Mouse (Mus musculus): ENCODE data around the gene Gm11639.
A peak's percentile ranks its signal among the peaks of the same experiment; 100 is the strongest.
"Not testable (repeated sequence)": the region's sequence is repeated elsewhere in the genome, so short reads cannot be mapped to it uniquely, and the experiment has no call there.

The Gm11639 gene

DNA sequence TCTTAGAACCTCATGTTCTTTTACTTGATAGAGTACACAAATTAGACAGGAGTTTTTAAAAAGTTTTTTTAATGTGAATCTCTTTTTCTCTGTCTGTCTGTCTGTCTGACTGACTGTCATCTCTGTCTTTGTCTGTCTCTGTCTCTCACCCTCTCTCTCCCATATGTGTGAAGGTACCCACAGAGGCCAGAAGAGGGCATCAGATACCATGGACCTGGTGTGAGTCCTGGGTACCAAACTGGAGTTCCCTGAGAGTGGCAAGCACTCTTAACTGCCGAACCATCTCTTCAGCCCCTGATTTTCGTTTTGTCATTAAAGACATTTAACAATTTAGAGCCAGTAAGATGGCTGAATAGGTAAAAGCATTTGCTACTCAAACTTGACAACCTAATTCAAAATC lies 21.6 kb downstream of the Gm11639 start:
- no peak for DNase-seq

DNA sequence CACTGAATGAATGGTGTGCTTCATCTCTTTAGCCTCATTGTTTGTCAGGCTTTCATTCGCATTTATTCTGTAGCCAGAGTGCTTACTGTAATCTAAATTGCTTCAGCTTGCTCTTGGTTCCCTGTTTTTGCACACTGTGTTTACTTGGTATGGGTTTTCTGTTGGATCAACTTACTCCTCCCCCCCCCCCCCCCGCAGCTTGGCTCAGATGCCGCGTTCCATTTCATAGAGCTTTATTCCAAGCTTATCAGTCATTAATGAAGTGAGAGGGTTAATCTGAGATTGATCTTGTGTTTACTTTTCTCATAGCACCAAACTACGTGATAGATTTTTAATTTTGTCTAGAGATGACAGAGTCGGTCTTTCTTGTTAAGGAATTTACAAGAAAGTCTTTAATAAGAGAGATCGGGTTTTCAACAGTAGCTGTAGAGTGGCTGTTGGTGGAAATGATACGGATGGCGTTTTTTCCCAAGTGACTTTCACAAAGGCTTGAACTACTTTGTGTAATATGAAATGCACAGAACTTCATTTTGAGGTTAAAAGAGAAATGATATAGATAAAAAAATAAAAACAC lies 59.6 kb downstream of the Gm11639 start:
- DNase-seq: no peak

DNA sequence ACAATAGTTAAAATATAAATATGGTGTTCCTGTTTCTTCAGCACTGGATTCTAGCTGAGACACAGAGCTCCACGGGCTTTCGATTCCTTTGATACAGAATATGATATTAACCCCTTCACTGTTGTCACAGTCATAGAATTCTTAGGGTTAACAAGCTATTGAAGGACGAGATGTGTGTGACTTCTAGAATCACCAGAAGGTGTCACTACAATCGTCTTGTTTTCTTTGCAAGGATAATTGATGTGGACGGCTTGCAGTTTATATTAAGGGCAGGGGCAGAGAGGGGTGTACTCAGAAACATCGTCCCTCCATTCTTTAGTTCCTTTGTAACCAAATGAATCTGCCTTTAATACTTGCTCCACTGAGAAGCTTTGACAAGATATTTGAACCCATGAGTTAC lies 80.3 kb downstream of the Gm11639 start:
- no peak for DNase-seq

DNA sequence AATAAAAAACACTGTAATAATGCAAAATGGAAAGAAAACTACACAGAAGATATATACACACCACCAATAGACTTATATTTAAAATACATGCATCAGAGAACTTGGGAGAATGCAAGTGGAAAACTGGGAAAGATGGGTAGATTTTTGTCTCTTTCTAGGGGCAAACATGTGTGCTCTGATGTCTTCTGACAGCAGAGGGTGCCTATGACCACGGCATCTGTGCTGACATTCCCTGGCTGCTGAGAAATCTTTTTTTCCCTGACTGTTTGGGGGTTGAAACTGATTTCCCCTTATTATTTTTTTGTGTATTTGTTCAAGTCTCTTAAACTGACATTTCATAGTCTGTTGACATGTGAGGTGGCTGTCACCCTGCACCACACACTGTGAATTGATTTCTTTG lies 81.6 kb downstream of the Gm11639 start:
- DNase-seq: no peak

DNA sequence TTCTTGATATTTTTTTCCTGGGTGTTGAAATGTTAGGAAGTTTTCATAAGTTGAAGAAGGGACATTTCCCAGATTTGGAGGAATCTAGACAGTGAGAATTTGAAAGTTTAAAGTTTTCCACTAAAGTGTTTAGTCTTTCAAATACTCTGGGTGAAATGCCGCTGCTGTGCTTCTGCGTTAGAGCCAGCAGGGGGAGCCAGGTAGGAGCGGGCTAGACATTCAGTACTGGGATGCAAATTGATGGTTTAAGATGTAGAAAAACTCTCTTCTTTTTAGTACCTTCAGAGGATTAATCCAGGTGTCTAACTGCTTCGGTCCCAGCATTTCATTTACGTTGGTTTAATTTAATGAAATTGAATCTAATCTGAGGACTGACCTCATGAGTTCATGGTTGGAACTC lies 82.6 kb downstream of the Gm11639 start:
- peak; percentile 39 for DNase-seq

- DNase-seq: no peak
Measured at GRCm38 (mm10) chr11:104778796-104779195, 93.3 kb downstream of the Gm11639 start.

DNA sequence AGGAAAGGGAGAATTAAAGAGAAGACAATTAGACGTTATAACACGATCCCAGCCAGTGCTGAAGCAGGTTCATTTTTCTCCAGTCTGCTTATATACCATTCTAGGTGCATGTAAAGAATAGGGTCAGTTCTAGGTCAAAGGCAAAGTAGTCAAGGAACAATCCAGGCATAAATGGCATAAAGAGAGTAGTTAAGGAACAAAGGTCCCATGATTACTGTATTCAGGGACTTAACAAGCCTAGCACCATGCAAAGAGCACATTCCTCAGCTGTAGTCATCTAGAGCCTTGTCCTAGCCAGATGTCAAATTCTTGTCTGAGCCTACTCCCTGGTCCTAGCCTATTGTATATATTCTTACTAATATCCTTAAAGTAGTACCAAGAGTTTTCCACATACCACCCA lies 259.2 kb downstream of the Gm11639 start:
- DNase-seq: no peak

DNA sequence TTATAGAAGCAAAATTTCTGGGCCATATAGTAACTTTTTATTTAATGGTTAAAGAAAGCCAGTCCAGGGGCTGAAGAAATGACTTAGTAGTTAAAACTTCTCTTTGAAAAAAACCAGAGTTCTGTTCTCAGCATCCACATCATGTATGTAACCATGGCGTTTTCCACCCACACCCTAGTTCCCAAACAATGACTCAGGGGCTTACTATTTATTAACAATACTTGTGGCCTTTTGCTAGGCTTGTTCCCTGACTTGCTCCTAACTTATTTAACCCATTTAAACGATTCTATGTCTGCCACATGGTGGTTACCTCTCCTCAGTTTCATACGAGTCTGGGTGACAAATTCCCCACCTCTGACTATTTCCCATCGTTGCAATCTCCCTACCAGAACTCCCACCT lies 266.8 kb downstream of the Gm11639 start:
- DNase-seq: no peak

- no peak for DNase-seq
Measured at GRCm38 (mm10) chr11:104967862-104968261, 282.4 kb downstream of the Gm11639 start.

GRCm38 (mm10) chr11:104968388-104968787 lies 282.9 kb downstream of the Gm11639 start:
- no peak for DNase-seq

DNA sequence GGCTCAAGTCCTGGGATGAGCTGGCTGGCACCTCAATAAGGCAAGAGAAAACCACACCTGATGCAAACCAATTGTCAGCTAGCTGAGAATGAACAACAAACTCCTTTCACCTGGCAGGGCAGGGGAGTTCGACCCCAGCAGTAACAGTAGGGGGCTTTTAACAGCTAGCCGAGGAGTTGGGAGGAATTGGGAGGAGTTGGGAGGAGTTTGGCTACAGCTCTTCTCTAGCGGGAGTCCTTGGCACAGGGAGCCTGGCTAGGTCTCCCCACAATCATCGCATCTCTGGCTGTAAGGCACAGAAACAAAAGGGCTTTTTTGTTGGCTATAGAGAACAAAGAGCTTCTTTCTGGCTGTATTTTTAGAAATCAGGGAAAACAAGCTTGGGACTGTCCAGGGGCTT lies 285.8 kb downstream of the Gm11639 start:
- no peak for DNase-seq

DNA sequence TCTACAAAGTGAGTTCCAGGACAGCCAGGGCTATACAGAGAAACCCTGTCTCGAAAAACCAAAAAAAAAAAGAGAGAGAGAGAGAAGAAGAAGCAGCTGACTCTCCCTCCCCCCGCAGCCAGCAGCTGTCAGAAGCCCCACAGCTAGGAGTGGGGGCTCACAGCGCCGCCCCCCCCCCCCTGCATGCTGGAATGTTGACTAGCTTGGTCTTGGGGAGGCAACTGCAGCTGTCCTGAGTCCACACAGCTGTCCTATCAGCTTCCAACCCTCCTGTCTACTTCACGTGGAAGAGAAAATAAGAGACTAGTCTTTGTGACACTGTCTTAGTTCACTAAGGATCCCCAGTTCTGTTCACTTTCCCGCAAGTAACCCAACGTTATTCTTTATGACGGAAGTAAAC lies 287.0 kb downstream of the Gm11639 start:
- DNase-seq: no peak

DNA sequence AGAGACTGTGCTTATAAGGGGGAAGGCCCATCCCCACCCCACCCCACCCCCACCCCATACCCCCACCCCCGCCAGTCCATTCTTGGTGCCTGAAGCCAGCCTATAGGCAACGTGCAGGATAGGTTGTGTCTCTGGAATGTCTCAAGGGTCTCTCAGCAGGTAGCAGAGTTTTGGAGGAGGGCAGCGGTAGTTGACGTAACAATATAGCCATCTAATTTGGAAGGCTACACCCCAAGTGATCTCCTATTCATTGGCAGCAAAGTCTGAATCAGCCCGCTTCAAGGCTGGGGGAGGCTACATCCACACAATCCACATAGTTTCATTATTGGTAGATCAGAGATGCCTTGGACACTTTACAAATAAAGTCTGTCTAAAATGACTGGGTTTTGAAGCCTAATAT lies 292.5 kb downstream of the Gm11639 start:
- no peak for DNase-seq

- no peak for DNase-seq
Measured at GRCm38 (mm10) chr11:104981342-104982055, 296.0 kb downstream of the Gm11639 start.

DNA sequence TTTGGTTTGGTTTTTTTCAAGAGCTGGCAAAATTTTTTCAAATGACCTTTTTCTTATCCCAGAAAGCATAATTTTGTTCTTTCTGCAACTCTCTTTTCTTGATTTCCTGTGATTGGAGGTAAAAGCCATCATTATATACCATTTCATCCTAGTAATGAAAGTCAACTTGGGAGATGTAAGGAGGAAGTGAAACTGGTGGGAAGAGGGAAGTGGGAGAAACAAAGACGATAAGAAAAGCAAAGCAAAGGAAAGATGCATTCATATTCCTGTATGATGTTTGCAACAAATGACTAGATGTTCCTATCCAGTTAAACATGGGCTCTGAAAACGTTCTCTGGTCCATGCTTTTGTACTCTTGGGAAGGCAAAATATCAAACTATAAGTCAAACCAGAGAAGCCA lies 323.7 kb downstream of the Gm11639 start:
- no peak for DNase-seq

- peak; percentile 6 for DNase-seq
Measured at GRCm38 (mm10) chr11:105021071-105021470, 335.6 kb downstream of the Gm11639 start.

- no peak for DNase-seq
Measured at GRCm38 (mm10) chr11:105028744-105029348, 343.3 kb downstream of the Gm11639 start.

- DNase-seq: no peak
Measured at GRCm38 (mm10) chr11:105029525-105029924, 344.0 kb downstream of the Gm11639 start.

DNA sequence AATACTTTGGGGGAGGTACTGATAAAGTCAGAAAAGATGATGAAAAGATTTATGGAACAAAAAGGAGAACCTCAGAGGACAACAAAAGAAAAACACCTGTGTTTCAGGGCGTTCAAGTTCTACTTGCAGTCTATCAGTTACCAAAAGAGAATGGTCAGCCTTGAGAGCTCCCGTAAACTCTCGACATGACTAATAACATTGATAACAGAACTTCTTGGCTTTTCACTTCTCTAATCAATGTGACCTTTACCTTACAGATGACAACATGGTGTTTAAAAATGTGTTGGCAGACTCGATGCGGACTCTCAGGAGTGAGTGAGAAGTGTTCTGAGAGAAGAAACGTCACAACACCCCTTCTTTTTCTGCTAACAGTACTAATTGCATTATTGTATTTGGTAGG lies 344.7 kb downstream of the Gm11639 start:
- DNase-seq: no peak

DNA sequence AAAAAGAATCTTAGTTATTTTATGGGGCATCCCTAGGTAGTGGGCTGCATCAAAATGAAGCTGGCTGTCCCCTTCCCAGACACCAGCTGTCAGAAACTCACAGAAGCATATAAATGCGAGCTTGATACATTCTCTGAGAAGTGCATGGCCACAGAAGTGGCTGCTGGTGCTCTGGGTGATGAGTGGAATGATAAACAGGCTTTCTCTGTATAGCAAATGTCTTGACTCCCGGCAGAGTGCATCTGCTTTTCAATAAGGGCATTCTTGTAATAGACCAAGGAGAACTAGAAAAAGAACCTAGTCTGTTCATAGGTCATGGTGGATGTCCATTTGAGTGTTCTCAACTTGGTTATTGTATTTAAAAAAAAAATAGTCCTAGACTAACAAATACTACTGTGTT lies 345.6 kb downstream of the Gm11639 start:
- no peak for DNase-seq

DNA sequence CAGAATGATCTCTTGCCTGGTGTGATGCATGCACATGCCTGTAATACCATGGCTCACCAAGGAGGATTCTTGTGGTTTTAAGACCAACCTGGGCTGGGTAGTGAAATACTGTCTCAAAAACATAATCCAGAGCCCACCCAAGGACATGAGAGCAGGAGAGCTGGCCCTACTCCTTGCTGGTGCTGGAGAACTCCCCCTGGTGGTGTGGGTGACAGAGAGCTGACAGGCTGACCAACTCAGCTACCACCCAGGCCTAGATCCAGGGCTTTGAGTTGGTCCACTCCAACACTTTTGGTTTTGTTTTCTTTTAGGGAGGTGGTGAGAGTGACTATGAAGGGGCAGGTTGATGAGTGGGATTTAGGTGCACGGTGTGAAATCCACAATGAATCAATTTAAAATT lies 349.6 kb downstream of the Gm11639 start:
- DNase-seq: no peak

DNA sequence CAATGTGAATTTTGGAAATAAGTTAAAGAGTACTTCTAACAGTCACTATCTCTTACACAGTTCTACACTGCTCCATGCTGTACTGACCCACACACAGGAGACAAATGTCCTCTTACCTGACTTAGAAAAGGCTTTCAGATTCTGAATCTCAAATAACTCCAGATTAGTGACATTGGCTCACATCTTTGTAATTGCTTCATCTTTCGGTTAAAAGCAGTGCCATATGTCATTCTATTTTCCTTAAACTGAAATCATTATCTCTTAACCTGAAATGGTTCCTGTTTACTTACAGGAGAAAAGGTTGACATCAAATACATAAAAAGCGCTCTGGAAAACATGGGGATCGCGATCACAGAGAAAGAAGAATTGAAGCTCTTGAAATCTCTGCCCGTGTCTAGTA lies 377.8 kb downstream of the Gm11639 start, which contains the start of gene Efcab3:
Gene Efcab3 (plus strand): TSS at position 301 of the 400 bp plus-strand sequence.
- no peak for DNase-seq

DNA sequence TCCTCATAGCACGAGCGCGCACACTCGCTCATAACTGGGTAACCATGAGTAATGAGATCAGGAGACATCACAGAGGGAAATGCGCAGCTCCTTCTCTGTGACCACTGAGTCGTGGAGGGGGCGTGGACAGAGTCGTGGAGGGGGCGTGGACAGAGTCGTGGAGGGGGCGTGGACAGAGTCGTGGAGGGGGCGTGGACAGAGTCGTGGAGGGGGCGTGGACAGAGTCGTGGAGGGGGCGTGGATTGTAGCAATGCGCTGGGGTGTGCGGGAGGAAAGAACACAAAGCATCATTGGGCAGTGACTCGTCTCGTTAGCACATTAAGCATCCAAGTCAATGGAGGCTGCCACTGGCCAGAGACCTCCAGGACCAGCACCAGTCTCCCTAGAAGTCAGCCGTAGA lies 426.9 kb downstream of the Gm11639 start:
- DNase-seq: not testable (repeated sequence)

GRCm38 (mm10) chr11:105117814-105118213 lies 432.3 kb downstream of the Gm11639 start:
- no peak for DNase-seq

Data from kidney, adult 18-20 months (tissue).